Mouse (Mus musculus) liver, adult 2 months (tissue): Measurements from ENCODE around the gene Prcd. TPM values are rescaled to one million over a fixed set of nuclear protein-coding genes. Genes with fewer than 3 reads are reported as not detected.

Source experiments
- DNase-seq: peaks from one replicate; pipeline ENCODE4 v3.0.0-alpha.2; 2011; ENCODE audit warnings: low read depth, low spot score; ENCODE audit errors: extremely low read depth
- H3K27ac ChIP-seq: fragments of 200-500 bp; replicated peaks from 2 replicates; pipeline ENCODE4 v1.5.1; 2012; ENCODE audit warnings: low read depth, mild to moderate bottlenecking, control low read depth, inconsistent platforms, low read length; ENCODE audit not compliant: insufficient read depth
- H3K27me3 ChIP-seq: fragments of 200-500 bp; 2 replicates; pipeline ENCODE4 v1.6.1; 2012; ENCODE audit warnings: mild to moderate bottlenecking, moderate library complexity, low read length, inconsistent platforms; ENCODE audit not compliant: control insufficient read depth, insufficient read depth
- H3K36me3 ChIP-seq: fragments of 200-500 bp; 2 replicates; pipeline ENCODE4 v1.6.1; 2012; ENCODE audit warnings: low read length, inconsistent platforms; ENCODE audit not compliant: control insufficient read depth, insufficient read depth
- H3K4me1 ChIP-seq: fragments of 200-500 bp; 2 replicates; pipeline ENCODE4 v1.6.1; 2011; ENCODE audit warnings: low read length; ENCODE audit not compliant: control insufficient read depth, insufficient read depth
- H3K4me3 ChIP-seq: fragments of 200-500 bp; 2 replicates; pipeline ENCODE4 v1.5.1; 2011; ENCODE audit warnings: low read depth, mild to moderate bottlenecking, control low read depth, low read length, moderate library complexity; ENCODE audit not compliant: insufficient read depth
- H3K79me2 ChIP-seq: fragments of 200-500 bp; 2 replicates; pipeline ENCODE4 v1.6.1; 2012; ENCODE audit warnings: inconsistent platforms, mild to moderate bottlenecking, low read length, moderate library complexity; ENCODE audit not compliant: control insufficient read depth, insufficient read depth
- H3K9ac ChIP-seq: fragments of 200-500 bp; 2 replicates; pipeline ENCODE4 v1.6.1; 2012; ENCODE audit warnings: low read depth, mild to moderate bottlenecking, control low read depth, inconsistent platforms, low read length
- CTCF ChIP-seq: fragments of 200-500 bp; IDR thresholded peaks from 2 replicates; pipeline ENCODE4 v1.5.1; 2011; ENCODE audit warnings: low read depth, low read length, control low read depth
- POLR2A ChIP-seq: fragments of 200-500 bp; IDR thresholded peaks from 2 replicates; pipeline ENCODE4 v1.6.1; 2011; ENCODE audit warnings: low read length, control low read depth; ENCODE audit not compliant: insufficient read depth; ENCODE audit errors: extremely low read depth
- WGBS: fragments of 180-500 bp; shearing (Covaris S2); methylation state at CpG from one replicate; pipeline ENCODE4 v1.1.7; 2018; 5-methylcytosine and 5-hydroxymethylcytosine counted together
- polyA plus RNA-seq: library from polyadenylated mRNA; depleted of rRNA; stranded (reverse); fragments of >200 nt; gene quantifications from 2 replicates; pipeline ENCODE4 v1.2.3, GENCODE M21; 2012
- total RNA-seq: library from RNA; depleted of rRNA; stranded (reverse); fragments of >200 nt; gene quantifications from 2 replicates; pipeline ENCODE4 v1.2.3, GENCODE M21; 2014

Gene Prcd
- total and polyA plus RNA-seq, 2 experiments: not detected

DNA sequence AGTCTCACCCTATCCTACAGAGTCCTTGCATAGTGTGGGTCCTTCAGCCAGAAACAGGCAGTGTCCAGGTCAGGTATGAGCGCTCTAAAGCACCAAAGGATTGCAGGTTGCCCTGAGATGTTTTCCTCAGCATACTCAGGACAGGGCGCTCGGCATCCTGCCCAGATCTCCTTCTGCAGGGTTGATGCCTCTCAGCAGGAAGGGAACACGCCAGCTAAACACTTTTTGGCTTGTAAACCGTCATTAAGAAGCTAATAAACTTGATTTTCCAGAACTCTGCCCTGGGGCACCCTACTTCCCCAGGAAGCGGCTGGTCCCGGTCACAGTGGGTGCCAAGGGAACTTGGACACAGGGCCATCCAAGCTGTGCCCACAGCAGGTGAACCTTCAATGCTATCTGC is 34.2 kb upstream of the Prcd start:
- H3K4me3 ChIP-seq: no peak overlapping the region
- H3K27ac ChIP-seq: no peak overlapping the region
- DNase-seq: no peak
- H3K4me1 ChIP-seq: peaks cover 54% of the 10 kb centered on the region
- no peaks in the 10 kb centered on the region for H3K36me3 ChIP-seq
- no peak overlapping the region for H3K9ac ChIP-seq
- WGBS: 81% methylated on average over 7 of the region's 7 CpGs
- TF ChIP-seq CTCF: no peak
- TF ChIP-seq POLR2A: no peak
- peaks cover 30% of the 10 kb centered on the region for H3K79me2 ChIP-seq
- H3K27me3 ChIP-seq: no peaks in the 10 kb centered on the region

GRCm38 (mm10) chr11:116619561-116619960 is 33.8 kb upstream of the Prcd start:
- H3K4me3 ChIP-seq: no peak overlapping the region

GRCm38 (mm10) chr11:116620073-116620472 is 33.3 kb upstream of the Prcd start:
- WGBS: 59% methylated on average over 9 of the region's 9 CpGs
- Histone ChIP-seq H3K27ac (no peak overlapping the region), H3K4me3 (no peak overlapping the region)

More at GRCm38 (mm10) chr11:116619561-116619960, 33.8 kb upstream of the Prcd start:
- Histone ChIP-seq H3K36me3 (no peaks in the 10 kb centered on the region), H3K4me1 (peaks cover 54% of the 10 kb centered on the region), H3K27ac (no peak overlapping the region), H3K27me3 (no peaks in the 10 kb centered on the region), H3K79me2 (peaks cover 27% of the 10 kb centered on the region), H3K9ac (no peak overlapping the region)
- no peak for DNase-seq
- TF ChIP-seq POLR2A: no peak
- no peak for TF ChIP-seq CTCF
- WGBS: 82% methylated on average over 8 of the region's 8 CpGs

DNA sequence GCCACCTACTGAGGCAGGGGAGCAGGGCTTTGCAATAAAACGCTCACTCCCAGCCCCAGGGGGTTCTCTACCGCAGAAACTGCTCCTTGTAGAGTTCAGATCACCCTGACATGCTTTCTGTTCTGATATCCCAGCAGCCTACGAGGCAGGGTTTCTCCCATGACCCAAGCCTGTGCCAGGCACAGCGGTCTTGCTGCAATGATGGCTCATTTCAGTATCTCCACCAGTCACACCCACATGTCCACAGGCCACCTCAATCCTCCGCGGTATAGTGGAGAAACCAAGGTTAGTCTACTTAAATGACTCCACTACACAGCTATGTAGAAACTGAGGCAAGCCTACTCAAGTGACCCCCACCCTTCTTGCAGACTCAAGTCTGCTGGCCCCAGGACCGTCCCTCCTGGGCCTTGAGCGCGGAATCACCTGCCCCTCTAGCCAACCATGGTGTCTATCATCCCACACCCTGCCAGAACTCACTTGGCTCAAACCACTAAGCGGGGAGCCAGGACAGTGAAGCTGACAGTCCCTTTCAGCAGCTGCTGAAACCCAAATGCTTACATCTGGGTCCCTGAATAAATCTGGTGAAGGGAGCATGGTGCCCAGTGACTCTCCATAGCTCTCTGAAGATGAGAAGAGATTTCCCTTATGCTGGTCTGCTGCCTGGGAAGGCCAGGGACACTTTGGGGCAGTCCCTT is 32.6 kb upstream of the Prcd start:
- no peak for TF ChIP-seq CTCF
- no peak for TF ChIP-seq POLR2A
- H3K36me3 ChIP-seq: no peaks in the 10 kb centered on the region
- H3K4me3 ChIP-seq: no peak overlapping the region
- DNase-seq: no peak
- H3K4me1 ChIP-seq: peaks cover 46% of the 10 kb centered on the region
- H3K27me3 ChIP-seq: no peaks in the 10 kb centered on the region
- peak overlapping the region; percentile 12 for H3K27ac ChIP-seq
- H3K79me2 ChIP-seq: peaks cover 21% of the 10 kb centered on the region
- H3K9ac ChIP-seq: no peak overlapping the region
- WGBS: 38% methylated on average over 10 of the region's 10 CpGs

More at GRCm38 (mm10) chr11:116620073-116620472, 33.3 kb upstream of the Prcd start:
- no peaks in the 10 kb centered on the region for H3K27me3 ChIP-seq
- DNase-seq: no peak
- peaks cover 51% of the 10 kb centered on the region for H3K4me1 ChIP-seq
- no peak overlapping the region for H3K9ac ChIP-seq
- TF ChIP-seq CTCF: no peak
- no peak for TF ChIP-seq POLR2A
- H3K36me3 ChIP-seq: no peaks in the 10 kb centered on the region
- H3K79me2 ChIP-seq: peaks cover 23% of the 10 kb centered on the region

- Histone ChIP-seq H3K4me3 (no peak overlapping the region), H3K4me1 (peaks cover 43% of the 10 kb centered on the region), H3K79me2 (peaks cover 21% of the 10 kb centered on the region), H3K27ac (peak overlapping the region; percentile 73), H3K9ac (no peak overlapping the region), H3K36me3 (no peaks in the 10 kb centered on the region), H3K27me3 (no peaks in the 10 kb centered on the region)
- 3% methylated on average over 6 of the region's 6 CpGs for WGBS
- peak; percentile 98 for DNase-seq
- no peak for TF ChIP-seq CTCF
- no peak for TF ChIP-seq POLR2A
Observed at GRCm38 (mm10) chr11:116621258-116621704, 32.1 kb upstream of the Prcd start.

DNA sequence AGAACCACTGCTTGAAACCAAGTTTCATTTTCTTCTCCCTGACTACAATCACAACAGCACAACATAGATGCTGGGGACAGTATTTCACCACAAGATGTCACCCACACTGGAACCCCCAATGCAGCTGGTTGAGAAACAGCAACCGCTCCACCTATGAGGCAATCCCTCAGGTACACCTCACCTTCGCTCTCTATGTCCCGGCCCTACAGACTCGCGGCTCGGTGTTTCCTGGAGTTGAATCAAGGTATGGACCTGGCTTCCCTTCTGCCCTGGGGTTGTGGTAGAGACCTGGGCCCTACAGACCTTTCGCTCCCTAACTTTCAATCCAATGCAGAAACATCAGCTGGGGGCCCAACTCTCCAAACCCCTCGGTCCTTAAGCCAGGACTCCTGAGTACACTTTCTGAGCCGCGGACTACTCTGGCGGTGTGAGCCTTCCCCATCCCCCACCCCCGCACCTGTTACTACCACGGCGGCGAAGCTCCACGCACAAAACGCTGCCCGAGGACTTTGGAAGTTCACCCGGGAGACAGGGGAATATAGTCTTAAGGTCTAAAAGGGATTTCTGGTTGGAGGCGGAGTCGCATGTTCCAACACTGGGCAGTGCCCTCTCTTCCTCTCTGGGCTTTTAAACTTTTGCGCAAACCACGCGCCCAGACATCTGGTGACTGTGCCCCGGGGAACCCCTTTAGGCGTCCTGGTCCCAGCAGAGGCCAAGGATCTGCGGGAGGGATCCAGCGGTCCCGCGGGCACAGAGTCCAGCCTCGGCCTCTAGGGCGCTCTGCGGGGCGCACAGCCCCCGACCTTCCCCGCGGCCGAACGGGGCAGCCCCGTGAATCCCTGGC is 29.8 kb upstream of the Prcd start:
- peak overlapping the region; percentile 79 for H3K4me3 ChIP-seq
- peak overlapping the region; percentile 81 for H3K27ac ChIP-seq
- H3K4me1 ChIP-seq: peaks cover 34% of the 10 kb centered on the region
- H3K27me3 ChIP-seq: no peaks in the 10 kb centered on the region
- peak overlapping the region; percentile 90 for H3K9ac ChIP-seq
- WGBS: 3% methylated on average over 40 of the region's 40 CpGs
- peak; percentile 67 for DNase-seq
- peaks cover 11% of the 10 kb centered on the region for H3K79me2 ChIP-seq
- H3K36me3 ChIP-seq: no peaks in the 10 kb centered on the region
- TF ChIP-seq POLR2A (no peak), CTCF (no peak)
